Mouse (Mus musculus): ENCODE data around the gene Rcl1. TPM values are rescaled to one million over a fixed set of nuclear protein-coding genes. Genes with fewer than 3 reads are reported as not detected.

Gene Rcl1
- polyA plus RNA-seq, 1 experiment from 2014 or later: 26.4 TPM

DNA sequence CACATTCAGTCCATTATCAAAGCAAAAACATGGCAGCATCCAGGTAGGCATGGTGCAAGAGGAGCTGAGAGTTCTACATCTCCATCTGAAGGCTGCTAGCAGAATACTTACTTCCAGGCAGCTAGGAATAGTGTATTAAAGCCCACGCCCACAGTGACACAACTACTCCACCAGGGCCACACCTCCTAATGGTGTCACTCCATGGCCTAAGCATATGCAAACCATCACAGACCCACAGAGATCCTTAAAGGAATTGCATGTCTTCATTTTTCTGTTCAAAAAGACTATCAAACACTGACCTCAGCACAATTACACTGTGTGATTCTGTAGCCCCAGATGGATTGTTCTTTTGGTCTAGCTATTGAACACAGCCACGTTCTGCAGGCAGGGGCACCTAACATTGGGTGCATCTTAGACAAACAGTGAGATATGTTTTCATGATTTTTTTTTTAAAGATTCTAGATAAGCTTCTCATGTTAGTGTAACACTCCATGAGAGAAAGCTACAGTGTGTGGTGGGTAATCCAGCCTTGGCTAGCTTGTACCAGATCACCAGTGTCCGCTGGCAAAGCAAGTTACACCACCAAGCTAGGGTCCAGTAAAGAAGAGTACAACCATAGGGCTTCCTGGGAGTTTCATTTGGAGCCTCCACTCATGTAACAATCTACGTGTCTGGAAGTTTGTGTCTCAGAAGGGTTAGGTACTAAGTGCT is 62.8 kb downstream of the Rcl1 start:
- Histone ChIP-seq H3K4me2 (no peak overlapping the region), H3K36me3 (ENCODE audit: control insufficient read depth, insufficient read depth, low read length) (no peaks in the 10 kb centered on the region), H3K4me3 (ENCODE audit: low read depth, low read length) (no peak overlapping the region), H3K27ac (ENCODE audit: low read depth, low read length) (no peak overlapping the region), H3K9ac (ENCODE audit: low read depth, low read length) (no peak overlapping the region), H3K9me3 (replicated peaks; ENCODE audit: control insufficient read depth, low read length) (no peaks in the 10 kb centered on the region), H3K4me1 (ENCODE audit: control insufficient read depth, insufficient read depth, low read length) (no peaks in the 10 kb centered on the region), H3K27me3 (ENCODE audit: control insufficient read depth, insufficient read depth, low read length) (no peaks in the 10 kb centered on the region)
- WGBS (ENCODE audit: insufficient replicate concordance): 86% methylated on average over 4 of the region's 4 CpGs
- ATAC-seq (replicated peaks; ENCODE audit: insufficient number of reproducible peaks, low FRiP score, low TSS enrichment): no peak

DNA sequence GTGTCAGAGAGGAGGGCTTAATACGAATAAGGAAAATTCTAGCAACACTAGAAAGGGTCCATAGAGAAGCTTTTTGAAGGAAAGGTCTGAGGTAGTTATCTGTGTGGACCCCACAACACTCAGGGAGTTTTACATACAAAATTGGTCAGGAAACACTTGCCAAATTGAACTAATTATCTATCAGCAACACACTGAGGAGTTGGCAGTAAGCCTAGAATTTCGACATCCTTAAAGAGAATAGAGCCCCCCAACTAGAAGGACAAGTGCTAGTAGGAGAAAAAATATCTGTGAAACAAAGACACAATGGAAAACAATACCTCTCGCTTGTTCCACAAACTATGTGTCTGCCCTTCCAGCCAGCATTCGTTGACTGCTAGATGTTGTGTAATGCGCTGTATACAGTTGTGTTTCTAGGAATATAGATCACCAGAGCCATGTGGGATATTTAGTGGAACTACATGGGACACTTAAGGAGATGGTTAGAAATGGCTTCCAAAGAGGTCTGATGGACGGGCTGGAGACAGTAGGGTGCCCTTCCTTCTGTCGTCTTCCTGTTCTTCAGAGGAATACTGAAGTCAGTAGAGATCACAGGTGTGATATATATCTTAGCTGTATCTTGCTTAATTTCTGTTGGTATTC is 63.5 kb downstream of the Rcl1 start:
- no peaks in the 10 kb centered on the region for H3K27me3 ChIP-seq (ENCODE audit: control insufficient read depth, insufficient read depth, low read length)
- WGBS (ENCODE audit: insufficient replicate concordance): 79% methylated on average over 7 of the region's 7 CpGs

DNA sequence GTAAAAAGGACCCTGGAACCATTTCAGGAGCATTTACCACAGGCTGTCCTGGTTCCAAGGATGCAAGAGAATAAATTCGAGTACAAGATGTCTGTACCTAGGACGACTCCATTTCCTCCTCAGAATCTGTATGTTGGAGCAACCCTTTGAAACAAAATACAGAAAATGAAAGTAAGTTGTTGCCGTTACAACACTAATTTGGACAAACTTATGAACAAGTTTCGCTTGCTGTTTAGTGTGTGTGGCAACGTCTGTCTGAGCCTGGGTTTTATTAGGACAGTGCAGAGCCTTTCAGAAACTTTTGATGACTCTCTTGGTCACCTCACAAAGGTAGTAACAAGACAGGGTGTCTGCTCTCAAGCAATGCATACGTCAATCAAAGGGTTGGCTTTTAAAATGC is 66.8 kb downstream of the Rcl1 start:
- Histone ChIP-seq H3K9ac (ENCODE audit: low read depth, low read length) (no peak overlapping the region), H3K36me3 (ENCODE audit: control insufficient read depth, insufficient read depth, low read length) (no peaks in the 10 kb centered on the region), H3K27me3 (ENCODE audit: control insufficient read depth, insufficient read depth, low read length) (no peaks in the 10 kb centered on the region), H3K4me1 (ENCODE audit: control insufficient read depth, insufficient read depth, low read length) (no peaks in the 10 kb centered on the region), H3K27ac (ENCODE audit: low read depth, low read length) (no peak overlapping the region), H3K4me3 (ENCODE audit: low read depth, low read length) (no peak overlapping the region), H3K4me2 (no peak overlapping the region), H3K9me3 (replicated peaks; ENCODE audit: control insufficient read depth, low read length) (no peaks in the 10 kb centered on the region)
- no peak for ATAC-seq (replicated peaks; ENCODE audit: insufficient number of reproducible peaks, low FRiP score, low TSS enrichment)
- 79% methylated on average over 6 of the region's 6 CpGs for WGBS (ENCODE audit: insufficient replicate concordance)

More for the DNA sequence above, 63.5 kb downstream of the Rcl1 start:
- ATAC-seq (replicated peaks; ENCODE audit: insufficient number of reproducible peaks, low FRiP score, low TSS enrichment): no peak
- Histone ChIP-seq H3K4me3 (ENCODE audit: low read depth, low read length) (no peak overlapping the region), H3K4me2 (no peak overlapping the region), H3K27ac (ENCODE audit: low read depth, low read length) (no peak overlapping the region), H3K9ac (ENCODE audit: low read depth, low read length) (no peak overlapping the region), H3K36me3 (ENCODE audit: control insufficient read depth, insufficient read depth, low read length) (no peaks in the 10 kb centered on the region), H3K4me1 (ENCODE audit: control insufficient read depth, insufficient read depth, low read length) (no peaks in the 10 kb centered on the region), H3K9me3 (replicated peaks; ENCODE audit: control insufficient read depth, low read length) (no peaks in the 10 kb centered on the region)

DNA sequence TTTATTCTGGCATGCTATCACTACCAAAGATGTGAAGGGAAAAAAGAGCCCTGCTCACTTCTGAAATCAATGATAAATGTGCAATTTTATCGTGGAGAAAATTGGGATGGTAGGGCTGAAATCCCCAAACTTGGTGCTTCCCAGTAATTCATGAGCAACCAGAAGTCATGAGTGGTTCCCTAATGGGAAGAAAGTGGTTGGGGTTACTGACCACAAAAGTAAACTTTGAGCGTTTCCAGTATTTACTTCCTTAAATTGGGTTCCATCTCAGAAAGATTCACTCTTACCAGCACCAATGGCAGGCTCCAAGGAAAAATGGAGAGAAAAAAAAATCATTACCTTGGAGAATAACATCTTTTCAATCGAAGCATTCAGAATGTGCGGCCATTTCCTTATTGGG is 79.2 kb downstream of the Rcl1 start:
- no peak overlapping the region for H3K4me3 ChIP-seq (ENCODE audit: low read depth, low read length)
- no peaks in the 10 kb centered on the region for H3K4me1 ChIP-seq (ENCODE audit: control insufficient read depth, insufficient read depth, low read length)
- no peak for ATAC-seq (replicated peaks; ENCODE audit: insufficient number of reproducible peaks, low FRiP score, low TSS enrichment)
- H3K27ac ChIP-seq (ENCODE audit: low read depth, low read length): no peak overlapping the region
- no peak overlapping the region for H3K4me2 ChIP-seq
- no peaks in the 10 kb centered on the region; the same call in 1 of the 2 replicates for H3K9me3 ChIP-seq (replicated peaks; ENCODE audit: control insufficient read depth, low read length)
- no peaks in the 10 kb centered on the region for H3K36me3 ChIP-seq (ENCODE audit: control insufficient read depth, insufficient read depth, low read length)
- no peaks in the 10 kb centered on the region for H3K27me3 ChIP-seq (ENCODE audit: control insufficient read depth, insufficient read depth, low read length)
- 73% methylated on average over 4 of the region's 4 CpGs for WGBS (ENCODE audit: insufficient replicate concordance)
- H3K9ac ChIP-seq (ENCODE audit: low read depth, low read length): no peak overlapping the region

DNA sequence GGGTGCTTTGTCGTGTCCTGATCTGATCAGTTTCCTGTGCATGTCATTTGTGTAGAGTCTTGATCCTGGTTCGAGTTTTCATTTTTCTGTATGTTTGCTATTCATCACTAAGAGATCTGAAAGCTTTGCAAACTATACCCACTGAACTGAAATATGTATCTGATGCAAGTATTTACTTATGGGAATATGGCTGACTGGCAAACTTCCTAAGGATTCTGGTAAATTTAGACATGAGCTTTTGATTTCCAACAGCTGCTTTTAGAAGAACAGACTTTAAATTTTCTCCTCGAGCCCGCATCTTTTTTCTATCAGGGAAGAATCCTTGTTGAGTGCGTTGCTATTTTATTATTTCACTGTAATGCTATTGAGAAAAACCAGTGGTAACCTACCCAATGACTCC is 81.0 kb downstream of the Rcl1 start:
- no peaks in the 10 kb centered on the region for H3K4me1 ChIP-seq (ENCODE audit: control insufficient read depth, insufficient read depth, low read length)
- H3K9me3 ChIP-seq (replicated peaks; ENCODE audit: control insufficient read depth, low read length): no peaks in the 10 kb centered on the region; the same call in 1 of the 2 replicates
- ATAC-seq (replicated peaks; ENCODE audit: insufficient number of reproducible peaks, low FRiP score, low TSS enrichment): no peak
- H3K4me2 ChIP-seq: no peak overlapping the region
- no peaks in the 10 kb centered on the region for H3K27me3 ChIP-seq (ENCODE audit: control insufficient read depth, insufficient read depth, low read length)
- WGBS (ENCODE audit: insufficient replicate concordance): 84% methylated on average over 5 of the region's 5 CpGs
- no peak overlapping the region for H3K27ac ChIP-seq (ENCODE audit: low read depth, low read length)
- no peak overlapping the region for H3K9ac ChIP-seq (ENCODE audit: low read depth, low read length)
- H3K36me3 ChIP-seq (ENCODE audit: control insufficient read depth, insufficient read depth, low read length): no peaks in the 10 kb centered on the region
- H3K4me3 ChIP-seq (ENCODE audit: low read depth, low read length): no peak overlapping the region

DNA sequence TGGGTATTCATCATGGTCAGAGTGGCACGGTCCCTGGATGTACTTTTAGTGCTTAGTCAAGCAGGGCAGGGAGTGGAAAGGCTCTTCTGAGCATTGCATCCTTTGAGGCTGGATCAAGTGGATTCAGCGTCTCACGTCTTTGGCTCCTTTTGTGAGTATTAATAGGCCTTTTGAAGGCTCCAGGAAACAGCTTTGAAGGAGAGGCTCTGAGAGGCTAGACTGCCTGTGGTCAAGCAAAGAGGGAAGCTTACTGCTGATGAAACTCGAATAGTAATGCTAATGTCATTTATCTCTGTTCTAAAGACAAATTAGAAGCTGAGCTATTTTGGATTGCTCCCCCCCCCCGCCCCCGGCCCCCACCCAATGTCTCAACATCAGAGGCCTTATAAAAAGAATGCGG is 83.9 kb downstream of the Rcl1 start:
- Histone ChIP-seq H3K4me1 (ENCODE audit: control insufficient read depth, insufficient read depth, low read length) (no peaks in the 10 kb centered on the region), H3K27ac (ENCODE audit: low read depth, low read length) (no peak overlapping the region), H3K9ac (ENCODE audit: low read depth, low read length) (no peak overlapping the region), H3K27me3 (ENCODE audit: control insufficient read depth, insufficient read depth, low read length) (no peaks in the 10 kb centered on the region), H3K9me3 (replicated peaks; ENCODE audit: control insufficient read depth, low read length) (no peaks in the 10 kb centered on the region), H3K4me3 (ENCODE audit: low read depth, low read length) (no peak overlapping the region), H3K4me2 (no peak overlapping the region), H3K36me3 (ENCODE audit: control insufficient read depth, insufficient read depth, low read length) (no peaks in the 10 kb centered on the region)
- no peak for ATAC-seq (replicated peaks; ENCODE audit: insufficient number of reproducible peaks, low FRiP score, low TSS enrichment)
- WGBS (ENCODE audit: insufficient replicate concordance): 63% methylated on average over 7 of the region's 7 CpGs

DNA sequence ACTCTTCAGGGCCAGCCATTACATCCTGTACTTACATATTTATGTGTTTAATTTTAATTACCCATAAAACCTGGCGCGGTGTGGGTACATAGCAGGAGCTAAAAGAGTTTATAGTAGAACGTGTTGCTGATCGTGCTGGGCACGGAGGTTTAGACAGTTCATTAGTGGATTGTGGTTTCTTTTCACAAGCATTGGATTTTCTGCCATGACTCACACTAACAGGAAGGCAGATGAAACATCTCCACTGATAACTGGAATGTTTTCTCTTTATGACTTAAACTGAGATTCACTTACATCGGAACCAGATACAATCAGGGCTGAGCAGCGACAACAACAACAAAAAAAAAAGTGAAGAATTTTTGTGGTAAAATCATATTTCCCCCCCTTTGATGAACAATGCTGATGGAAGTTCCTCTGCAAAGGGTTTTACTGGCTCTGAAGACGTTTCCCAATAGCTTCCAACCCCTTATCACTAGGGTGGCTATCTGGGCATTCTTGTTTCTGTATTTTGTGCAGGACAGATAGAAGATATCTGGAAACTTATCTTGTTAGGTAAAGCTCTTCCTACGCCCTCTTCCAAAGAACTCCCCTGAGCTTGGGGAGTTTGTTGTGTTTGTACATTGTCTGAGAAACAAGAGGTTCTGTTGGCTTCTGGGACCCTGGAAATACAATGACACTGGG is 84.5 kb downstream of the Rcl1 start:
- Histone ChIP-seq H3K27ac (ENCODE audit: low read depth, low read length) (no peak overlapping the region), H3K36me3 (ENCODE audit: control insufficient read depth, insufficient read depth, low read length) (no peaks in the 10 kb centered on the region), H3K27me3 (ENCODE audit: control insufficient read depth, insufficient read depth, low read length) (no peaks in the 10 kb centered on the region), H3K9ac (ENCODE audit: low read depth, low read length) (no peak overlapping the region), H3K4me3 (ENCODE audit: low read depth, low read length) (no peak overlapping the region), H3K4me2 (no peak overlapping the region), H3K9me3 (replicated peaks; ENCODE audit: control insufficient read depth, low read length) (no peaks in the 10 kb centered on the region), H3K4me1 (ENCODE audit: control insufficient read depth, insufficient read depth, low read length) (no peaks in the 10 kb centered on the region)
- no peak for ATAC-seq (replicated peaks; ENCODE audit: insufficient number of reproducible peaks, low FRiP score, low TSS enrichment)
- WGBS (ENCODE audit: insufficient replicate concordance): 60% methylated on average over 9 of the region's 9 CpGs

DNA sequence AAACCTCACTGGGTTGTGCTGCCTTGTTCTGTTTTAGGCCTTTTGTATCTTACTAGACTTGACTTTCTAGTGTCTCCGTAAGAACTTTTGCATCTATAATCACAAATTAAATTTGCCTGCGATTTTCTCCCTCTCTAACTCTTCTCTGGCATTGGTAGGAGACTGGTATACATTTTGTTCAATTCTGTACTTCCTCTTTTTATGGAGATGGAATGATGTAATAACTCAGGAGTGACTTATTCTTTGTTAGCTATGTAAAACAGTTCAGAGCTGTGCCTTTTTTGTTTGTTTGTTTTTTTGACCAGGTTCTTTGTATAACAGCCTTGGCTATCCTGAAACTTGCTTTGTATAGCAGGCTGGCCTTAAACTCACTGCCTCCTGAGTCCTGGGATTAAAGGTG is 87.7 kb downstream of the Rcl1 start:
- Histone ChIP-seq H3K9ac (ENCODE audit: low read depth, low read length) (no peak overlapping the region), H3K27ac (ENCODE audit: low read depth, low read length) (no peak overlapping the region), H3K36me3 (ENCODE audit: control insufficient read depth, insufficient read depth, low read length) (no peaks in the 10 kb centered on the region), H3K4me1 (ENCODE audit: control insufficient read depth, insufficient read depth, low read length) (no peaks in the 10 kb centered on the region), H3K4me3 (ENCODE audit: low read depth, low read length) (no peak overlapping the region), H3K4me2 (no peak overlapping the region), H3K27me3 (ENCODE audit: control insufficient read depth, insufficient read depth, low read length) (no peaks in the 10 kb centered on the region), H3K9me3 (replicated peaks; ENCODE audit: control insufficient read depth, low read length) (no peaks in the 10 kb centered on the region)
- ATAC-seq (replicated peaks; ENCODE audit: insufficient number of reproducible peaks, low FRiP score, low TSS enrichment): no peak
- 82% methylated on average over 2 of the region's 2 CpGs for WGBS (ENCODE audit: insufficient replicate concordance)

Measured in heart, embryonic 11.5 days (tissue).